Mouse (Mus musculus): Measurements from ENCODE around the gene Pex11g.

DNA sequence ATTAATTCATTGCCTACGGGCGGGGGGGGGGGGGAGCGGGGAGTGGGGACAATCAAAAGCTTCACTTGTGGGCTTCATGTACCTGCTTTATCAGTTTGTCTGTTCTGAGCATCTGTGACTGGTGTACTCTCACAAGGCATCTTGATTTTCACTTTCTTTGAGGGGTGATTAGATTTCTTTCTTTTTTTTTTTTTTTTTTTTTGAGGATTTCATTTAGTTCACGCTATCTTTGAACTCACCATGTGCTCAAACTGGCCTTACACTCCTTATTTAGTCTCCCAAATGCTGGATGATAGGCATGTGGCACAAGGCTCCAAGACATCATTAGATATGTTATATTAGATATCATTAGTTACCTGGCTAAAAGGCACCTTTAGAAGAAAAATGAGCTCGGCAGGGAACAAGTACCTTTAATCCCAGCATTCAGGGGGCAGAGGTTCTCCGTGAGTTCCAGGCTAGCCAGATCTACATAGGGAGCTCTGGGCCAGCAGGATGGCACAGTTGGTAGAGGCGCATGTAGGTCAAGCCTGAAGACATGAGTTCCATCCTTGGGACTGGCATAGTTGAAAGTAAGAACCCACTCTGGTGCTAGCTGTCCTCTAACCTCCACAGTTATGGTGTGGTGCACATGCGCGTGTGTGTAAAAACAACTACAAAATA lies 536 bp upstream of the Pex11g start:
- TF ChIP-seq ZNF384 (IDR thresholded peaks at IDR 0.05; ENCODE audit: low read depth, low read length) (no peak), ZC3H11A (IDR thresholded peaks at IDR 0.05; ENCODE audit: borderline replicate concordance, low read depth, low read length) (no peak)

Measured in ES-E14 (cell line).